Comparison of ENCODE assay signal across 10 mouse cellular contexts in the genomic region with DNA sequence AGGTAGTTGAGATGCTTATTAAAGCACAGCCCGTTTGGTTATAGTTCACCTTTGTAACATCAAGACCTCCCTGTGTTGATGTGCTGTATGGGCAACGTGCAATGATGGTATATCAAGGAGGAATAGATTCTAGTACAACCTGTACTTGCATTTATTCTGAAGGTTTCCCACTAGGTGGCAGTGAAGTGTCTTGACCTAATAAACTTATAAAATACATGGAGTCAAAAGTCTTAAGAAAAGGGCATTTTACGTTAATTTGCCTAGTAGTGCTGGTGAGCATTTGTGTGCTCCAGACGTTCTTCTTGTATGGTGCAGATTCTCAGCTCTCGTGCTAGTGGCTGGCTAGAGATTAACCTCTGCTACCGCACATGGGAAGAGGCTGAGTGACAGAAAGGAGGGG.
A peak's percentile ranks its signal among the peaks of the same experiment; 100 is the strongest.
DNase-seq lines count a peak whose midpoint lies in the region; ATAC-seq and TF ChIP-seq lines count a peak whose summit lies in the region.
"Had no signal": no experiment of that assay in that cellular context is flagged by ENCODE, and none has a peak within 500 bp of the region (broad histone marks: within the 10 kb centered on the region; RNA-seq: fewer than 3 reads in every experiment).

No protein-coding gene starts in this region.

- H3K9me3 ChIP-seq in forebrain, postnatal 0 days (ENCODE audit: low read length): no peaks in the 10 kb centered on the region
- no peaks in the 10 kb centered on the region for H3K9me3 ChIP-seq in forebrain, embryonic 10.5 days
- H3K9me3 ChIP-seq in liver, postnatal 0 days (ENCODE audit: low read length): no peaks in the 10 kb centered on the region
- no peaks in the 10 kb centered on the region for H3K9me3 ChIP-seq in liver, embryonic 12.5 days (replicated peaks)
- no peaks in the 10 kb centered on the region for H3K9me3 ChIP-seq in CH12.LX (replicated peaks; ENCODE audit: low read length)
- H3K9me3 ChIP-seq: hindbrain, embryonic 15.5 days; liver, embryonic 15.5 days had no signal

- ATAC-seq in forebrain, postnatal 0 days: no peak
- no peak for ATAC-seq in liver, postnatal 0 days
- ATAC-seq in liver, embryonic 12.5 days: no peak

- TF ChIP-seq EP300 in liver, postnatal 0 days (IDR thresholded peaks at IDR 0.05; ENCODE audit: low read depth): no peak
- no peak for TF ChIP-seq EP300 in CH12.LX (IDR thresholded peaks at IDR 0.05; ENCODE audit: low read length)

- dilution Hi-C loops in CH12.LX (cut with MboI; ENCODE audit: extremely low pct_ligation_motif_present, extremely low pct_unique_long_range_greater_than_20kb, low sequenced_read_pairs): no loop called here

- no peaks in the 10 kb centered on the region for H3K36me3 ChIP-seq in forebrain, postnatal 0 days (ENCODE audit: insufficient read depth)
- H3K36me3 ChIP-seq in forebrain, embryonic 10.5 days (replicated peaks): no peaks in the 10 kb centered on the region
- H3K36me3 ChIP-seq in liver, postnatal 0 days (replicated peaks; ENCODE audit: insufficient read depth, low read length): no peaks in the 10 kb centered on the region
- H3K36me3 ChIP-seq in liver, embryonic 12.5 days: no peaks in the 10 kb centered on the region
- H3K36me3 ChIP-seq in CH12.LX (replicated peaks in 1 of 2; ENCODE audit: control insufficient read depth in 1 of 2, insufficient read depth in 1 of 2, low read length in 1 of 2): no peaks in the 10 kb centered on the region
- H3K36me3 ChIP-seq: hindbrain, embryonic 15.5 days; liver, embryonic 15.5 days had no signal

- peak; percentile 39 for TF ChIP-seq RAD21 in CH12.LX (IDR thresholded peaks at IDR 0.05; ENCODE audit: low read depth, low read length)

- in situ Hi-C loops in CH12.LX (cut with MboI; ENCODE audit: low pct_ligation_motif_present, low pct_unique_long_range_greater_than_20kb, low sequenced_read_pairs): no loop called here

- no peak overlapping the region for H3K9ac ChIP-seq in forebrain, postnatal 0 days
- H3K9ac ChIP-seq in liver, postnatal 0 days (replicated peaks): no peak overlapping the region
- H3K9ac ChIP-seq in liver, embryonic 12.5 days: no peak overlapping the region
- no peak overlapping the region for H3K9ac ChIP-seq in CH12.LX (ENCODE audit: insufficient read depth, low read depth)
- H3K9ac ChIP-seq: hindbrain, embryonic 15.5 days; liver, embryonic 15.5 days had no signal

- no peak overlapping the region for H3K27ac ChIP-seq in forebrain, postnatal 0 days (ENCODE audit: low read depth, low read length)
- no peak overlapping the region for H3K27ac ChIP-seq in forebrain, embryonic 10.5 days
- no peak overlapping the region for H3K27ac ChIP-seq in liver, postnatal 0 days (ENCODE audit: low read depth)
- no peak overlapping the region for H3K27ac ChIP-seq in liver, embryonic 12.5 days
- no peak overlapping the region for H3K27ac ChIP-seq in CH12.LX (ENCODE audit: insufficient read depth, low read depth)
- H3K27ac ChIP-seq: hindbrain, embryonic 15.5 days; liver, embryonic 15.5 days had no signal

- peak; percentile 61 for DNase-seq in forebrain, postnatal 0 days
- no peak for DNase-seq in forebrain, embryonic 10.5 days (ENCODE audit: extremely low spot score, low spot score)
- DNase-seq in liver, postnatal 0 days: no peak
- DNase-seq in CH12.LX (ENCODE audit: extremely low read depth): peak; percentile 5
- DNase-seq in embryo, embryonic 11 days: peak; percentile 53
- DNase-seq in neural tube, embryonic 10.5 days (ENCODE audit: extremely low spot score, low spot score): no peak
- DNase-seq in left cerebral cortex, adult 11 months (ENCODE audit: low spot score): no peak

- 78% methylated on average over 6 of the region's 6 CpGs for WGBS in forebrain, postnatal 0 days
- 79% methylated on average over 6 of the region's 6 CpGs for WGBS in forebrain, embryonic 10.5 days
- WGBS in liver, postnatal 0 days (ENCODE audit: insufficient replicate concordance): 58% methylated on average over 6 of the region's 6 CpGs
- 59% methylated on average over 6 of the region's 6 CpGs for WGBS in liver, embryonic 12.5 days (ENCODE audit: insufficient replicate concordance)

- no peaks in the 10 kb centered on the region for H3K27me3 ChIP-seq in forebrain, postnatal 0 days (ENCODE audit: insufficient read depth, low read length)
- H3K27me3 ChIP-seq in forebrain, embryonic 10.5 days (ENCODE audit: poor library complexity, severe bottlenecking): no peaks in the 10 kb centered on the region
- no peaks in the 10 kb centered on the region for H3K27me3 ChIP-seq in liver, postnatal 0 days (ENCODE audit: insufficient read depth, low read length)
- no peaks in the 10 kb centered on the region for H3K27me3 ChIP-seq in liver, embryonic 12.5 days (replicated peaks)
- peaks cover 84% of the 10 kb centered on the region for H3K27me3 ChIP-seq in CH12.LX (replicated peaks)
- H3K27me3 ChIP-seq: hindbrain, embryonic 15.5 days; liver, embryonic 15.5 days had no signal

- H3K4me2 ChIP-seq in forebrain, postnatal 0 days (ENCODE audit: low read depth): no peak overlapping the region
- H3K4me2 ChIP-seq in liver, postnatal 0 days (ENCODE audit: low read depth, low read length): no peak overlapping the region
- no peak overlapping the region for H3K4me2 ChIP-seq in liver, embryonic 12.5 days
- no peak overlapping the region for H3K4me2 ChIP-seq in CH12.LX (ENCODE audit: insufficient read depth, low read depth, poor library complexity, severe bottlenecking)
- H3K4me2 ChIP-seq: hindbrain, embryonic 15.5 days; liver, embryonic 15.5 days had no signal

- TF ChIP-seq POLR2A in CH12.LX (IDR thresholded peaks at IDR 0.05; ENCODE audit: low read depth, low read length): no peak

- peak; percentile 59 for TF ChIP-seq CTCF in forebrain, postnatal 0 days (IDR thresholded peaks at IDR 0.05; ENCODE audit: low read depth)
- peak; percentile 34 for TF ChIP-seq CTCF in liver, postnatal 0 days (IDR thresholded peaks at IDR 0.05; ENCODE audit: low read depth)
- TF ChIP-seq CTCF in CH12.LX (conservative IDR thresholded peaks at IDR 0.05 in 1 of 2, IDR thresholded peaks at IDR 0.05 in 1 of 2; ENCODE audit: low read depth in 2 of 2, low read length in 2 of 2): peak in 1 of 2 experiments; percentile 56; a peak in 2 of 4 replicates

- no peaks in the 10 kb centered on the region for H3K79me2 ChIP-seq in CH12.LX (replicated peaks; ENCODE audit: control insufficient read depth, extremely low read depth, insufficient read depth, poor library complexity, severe bottlenecking)

- H3K4me3 ChIP-seq in forebrain, postnatal 0 days (ENCODE audit: low read depth, low read length): no peak overlapping the region
- no peak overlapping the region for H3K4me3 ChIP-seq in forebrain, embryonic 10.5 days
- no peak overlapping the region for H3K4me3 ChIP-seq in liver, postnatal 0 days (ENCODE audit: low read depth, low read length)
- H3K4me3 ChIP-seq in liver, embryonic 12.5 days: no peak overlapping the region
- H3K4me3 ChIP-seq in CH12.LX (replicated peaks in 1 of 3; ENCODE audit: low read depth in 2 of 3, low read length in 2 of 3, poor library complexity in 1 of 3): no peak overlapping the region
- H3K4me3 ChIP-seq: hindbrain, embryonic 15.5 days; liver, embryonic 15.5 days had no signal

- no peaks in the 10 kb centered on the region for H3K4me1 ChIP-seq in forebrain, postnatal 0 days (ENCODE audit: insufficient read depth)
- H3K4me1 ChIP-seq in forebrain, embryonic 10.5 days: peaks cover 17% of the 10 kb centered on the region
- H3K4me1 ChIP-seq in liver, postnatal 0 days (ENCODE audit: insufficient read depth): no peaks in the 10 kb centered on the region
- H3K4me1 ChIP-seq in liver, embryonic 12.5 days: no peaks in the 10 kb centered on the region
- H3K4me1 ChIP-seq in CH12.LX (ENCODE audit: control insufficient read depth in 1 of 2, insufficient read depth in 2 of 2): no peaks in the 10 kb centered on the region
- H3K4me1 ChIP-seq: liver, embryonic 15.5 days had no signal

TF ChIP-seq in CH12.LX, 34 proteins besides CTCF, POLR2A, EP300 and RAD21:
- TF ChIP-seq NELFE (IDR thresholded peaks at IDR 0.05; ENCODE audit: low read depth, low read length) (no peak), UBTF (IDR thresholded peaks at IDR 0.05; ENCODE audit: low read depth, low read length) (no peak), JUND (conservative IDR thresholded peaks at IDR 0.05; ENCODE audit: low read depth, low read length) (no peak), USF2 (conservative IDR thresholded peaks at IDR 0.05; ENCODE audit: low read depth, low read length) (no peak), SMC3 (IDR thresholded peaks at IDR 0.05; ENCODE audit: low read depth, low read length) (peak; percentile 34)

Comparison
In these comparisons a context has a peak if more than half of its experiments do, and no peak if none do; other contexts are left out.
1. DNase-seq: peak in forebrain, postnatal 0 days (single experiment), CH12.LX (single experiment) and embryo, embryonic 11 days (single experiment); none in forebrain, embryonic 10.5 days (single experiment), liver, postnatal 0 days (single experiment), neural tube, embryonic 10.5 days (single experiment) and left cerebral cortex, adult 11 months (single experiment).